Mouse (Mus musculus): ENCODE measurements around the gene Txn2.

DNA sequence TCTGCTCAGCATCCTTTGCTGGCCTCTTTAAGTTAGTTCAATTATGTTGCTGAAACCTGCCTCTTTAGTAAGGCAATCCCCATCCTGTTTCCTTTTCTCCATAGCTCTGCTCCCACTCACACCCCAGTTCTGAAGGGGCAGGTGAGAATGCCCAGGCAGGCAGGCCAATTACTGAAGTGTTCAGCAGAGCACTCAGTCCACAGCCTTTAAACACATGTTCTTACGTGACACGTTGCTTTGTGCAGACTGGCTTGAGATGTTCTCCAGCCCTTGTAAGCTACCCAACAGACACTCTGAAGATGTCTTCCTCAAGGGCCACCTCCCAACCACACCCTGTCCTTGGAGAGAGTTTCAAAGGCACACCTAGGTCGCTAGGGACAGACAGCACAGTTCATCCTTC lies 29.3 kb upstream of the Txn2 start:
- TF ChIP-seq CTCF (IDR thresholded peaks at IDR 0.05; ENCODE audit: insufficient read depth, low read length) (no peak), POLR2A (IDR thresholded peaks at IDR 0.05; ENCODE audit: borderline replicate concordance, extremely low read depth, low read depth, low read length) (no peak)

Measured in lung, adult 2 months (tissue).